Comparison of ENCODE assay signal across 29 mouse cellular contexts in genomic region chr1:73027381-73027780, GRCm38 (mm10). TPM values are rescaled to one million over a fixed set of nuclear protein-coding genes. Genes with fewer than 3 reads are reported as not detected.
DNase-seq lines count a peak whose midpoint lies in the region; ATAC-seq lines count a peak whose summit lies in the region.
"Had no signal": no experiment of that assay in that cellular context is flagged by ENCODE, and none has a peak within 500 bp of the region (broad histone marks: within the 10 kb centered on the region; RNA-seq: fewer than 3 reads in every experiment).

No protein-coding gene starts in this region.

- H3K4me3 ChIP-seq in liver, embryonic 16.5 days (ENCODE audit: low read depth, low read length), result no peak overlapping the region
- no peak overlapping the region for H3K4me3 ChIP-seq in liver, embryonic 11.5 days (ENCODE audit: low read depth, low read length)
- H3K4me3 ChIP-seq in kidney, embryonic 16.5 days (ENCODE audit: low read length), result no peak overlapping the region
- no peak overlapping the region for H3K4me3 ChIP-seq in midbrain, embryonic 13.5 days (replicated peaks)
- H3K4me3 ChIP-seq: embryonic facial prominence, embryonic 13.5 days; erythroblast, embryonic 14.5 days; forebrain, embryonic 13.5 days; heart, embryonic 12.5 days; hindbrain, embryonic 10.5 days; intestine, embryonic 15.5 days; limb, embryonic 12.5 days; liver, embryonic 15.5 days; midbrain, embryonic 15.5 days; myocyte; neural tube, embryonic 13.5 days had no signal

- no peak for DNase-seq in liver, embryonic 11.5 days (ENCODE audit: low spot score)
- DNase-seq in urinary bladder, postnatal 14 days (ENCODE audit: low spot score), result peak; percentile 45
- DNase-seq in urinary bladder, postnatal 25 days (ENCODE audit: low spot score), result no peak
- DNase-seq in lung, postnatal 36 days, result peak; percentile 54
- DNase-seq in ovary, postnatal 36 days (ENCODE audit: low spot score), result no peak
- DNase-seq: adrenal gland, postnatal 10 days; cerebellum, adult 18-20 months; cerebellum, postnatal 25 days; heart, postnatal 10 days; kidney, adult 8-10 months; kidney, postnatal 25 days; thymus, postnatal 14 days had no signal

- no peak overlapping the region for H3K4me2 ChIP-seq in liver, embryonic 16.5 days (ENCODE audit: low read depth, low read length)
- H3K4me2 ChIP-seq in liver, embryonic 11.5 days, result no peak overlapping the region
- H3K4me2 ChIP-seq in kidney, embryonic 16.5 days (replicated peaks; ENCODE audit: low read depth, low read length), result no peak overlapping the region
- H3K4me2 ChIP-seq in midbrain, embryonic 13.5 days (replicated peaks), result no peak overlapping the region
- H3K4me2 ChIP-seq: embryonic facial prominence, embryonic 13.5 days; forebrain, embryonic 13.5 days; heart, embryonic 12.5 days; intestine, embryonic 15.5 days; limb, embryonic 12.5 days; liver, embryonic 15.5 days; midbrain, embryonic 15.5 days; neural tube, embryonic 13.5 days had no signal

- H3K9me3 ChIP-seq in liver, embryonic 16.5 days (replicated peaks; ENCODE audit: control insufficient read depth, low read length), result no peaks in the 10 kb centered on the region
- no peaks in the 10 kb centered on the region for H3K9me3 ChIP-seq in liver, embryonic 11.5 days (ENCODE audit: control insufficient read depth, low read length)
- no peaks in the 10 kb centered on the region for H3K9me3 ChIP-seq in kidney, embryonic 16.5 days (ENCODE audit: low read length)
- no peaks in the 10 kb centered on the region for H3K9me3 ChIP-seq in midbrain, embryonic 13.5 days
- H3K9me3 ChIP-seq: embryonic facial prominence, embryonic 13.5 days; forebrain, embryonic 13.5 days; heart, embryonic 12.5 days; hindbrain, embryonic 10.5 days; intestine, embryonic 15.5 days; limb, embryonic 12.5 days; liver, embryonic 15.5 days; midbrain, embryonic 15.5 days; neural tube, embryonic 13.5 days had no signal

- H3K4me1 ChIP-seq in liver, embryonic 16.5 days (ENCODE audit: control insufficient read depth, low read depth, low read length), result peaks cover 11% of the 10 kb centered on the region
- no peaks in the 10 kb centered on the region for H3K4me1 ChIP-seq in liver, embryonic 11.5 days (replicated peaks; ENCODE audit: control insufficient read depth, insufficient read depth, low read length)
- no peaks in the 10 kb centered on the region for H3K4me1 ChIP-seq in kidney, embryonic 16.5 days (ENCODE audit: insufficient read depth, low read length)
- no peaks in the 10 kb centered on the region for H3K4me1 ChIP-seq in midbrain, embryonic 13.5 days (replicated peaks)
- H3K4me1 ChIP-seq: embryonic facial prominence, embryonic 13.5 days; forebrain, embryonic 13.5 days; hindbrain, embryonic 10.5 days; intestine, embryonic 15.5 days; limb, embryonic 12.5 days; midbrain, embryonic 15.5 days; neural tube, embryonic 13.5 days had no signal

- H3K9ac ChIP-seq in liver, embryonic 16.5 days (ENCODE audit: low read depth, low read length), result no peak overlapping the region
- H3K9ac ChIP-seq in liver, embryonic 11.5 days (ENCODE audit: low read depth, low read length), result no peak overlapping the region
- no peak overlapping the region for H3K9ac ChIP-seq in kidney, embryonic 16.5 days (replicated peaks; ENCODE audit: low read length)
- H3K9ac ChIP-seq in midbrain, embryonic 13.5 days (replicated peaks), result no peak overlapping the region
- H3K9ac ChIP-seq: embryonic facial prominence, embryonic 13.5 days; forebrain, embryonic 13.5 days; heart, embryonic 12.5 days; intestine, embryonic 15.5 days; limb, embryonic 12.5 days; liver, embryonic 15.5 days; midbrain, embryonic 15.5 days; neural tube, embryonic 13.5 days had no signal

- H3K27ac ChIP-seq in liver, embryonic 16.5 days (ENCODE audit: low read length), result no peak overlapping the region
- H3K27ac ChIP-seq in liver, embryonic 11.5 days (ENCODE audit: low read depth, low read length), result no peak overlapping the region
- no peak overlapping the region for H3K27ac ChIP-seq in kidney, embryonic 16.5 days (ENCODE audit: low read length)
- H3K27ac ChIP-seq in midbrain, embryonic 13.5 days, result no peak overlapping the region
- H3K27ac ChIP-seq: embryonic facial prominence, embryonic 13.5 days; forebrain, embryonic 13.5 days; hindbrain, embryonic 10.5 days; intestine, embryonic 15.5 days; limb, embryonic 12.5 days; liver, embryonic 15.5 days; midbrain, embryonic 15.5 days; neural tube, embryonic 13.5 days had no signal

- H3K27me3 ChIP-seq in liver, embryonic 16.5 days (ENCODE audit: control insufficient read depth, insufficient read depth, low read depth, low read length), result no peaks in the 10 kb centered on the region
- H3K27me3 ChIP-seq in liver, embryonic 11.5 days (replicated peaks; ENCODE audit: control insufficient read depth, insufficient read depth, low read length), result no peaks in the 10 kb centered on the region
- no peaks in the 10 kb centered on the region for H3K27me3 ChIP-seq in kidney, embryonic 16.5 days (ENCODE audit: insufficient read depth, low read length)
- no peaks in the 10 kb centered on the region for H3K27me3 ChIP-seq in midbrain, embryonic 13.5 days
- H3K27me3 ChIP-seq: embryonic facial prominence, embryonic 13.5 days; forebrain, embryonic 13.5 days; heart, embryonic 12.5 days; intestine, embryonic 15.5 days; liver, embryonic 15.5 days; midbrain, embryonic 15.5 days; neural tube, embryonic 13.5 days had no signal

- WGBS in liver, embryonic 16.5 days (ENCODE audit: insufficient replicate concordance), result 57% methylated on average over 4 of the region's 4 CpGs
- 74% methylated on average over 4 of the region's 4 CpGs for WGBS in liver, embryonic 11.5 days
- 77% methylated on average over 4 of the region's 4 CpGs for WGBS in kidney, embryonic 16.5 days
- WGBS in midbrain, embryonic 13.5 days, result 80% methylated on average over 4 of the region's 4 CpGs

- no peaks in the 10 kb centered on the region for H3K36me3 ChIP-seq in liver, embryonic 16.5 days (ENCODE audit: control insufficient read depth, insufficient read depth)
- no peaks in the 10 kb centered on the region for H3K36me3 ChIP-seq in liver, embryonic 11.5 days (ENCODE audit: control insufficient read depth, insufficient read depth, low read length)
- H3K36me3 ChIP-seq in kidney, embryonic 16.5 days (ENCODE audit: insufficient read depth, low read length), result no peaks in the 10 kb centered on the region
- H3K36me3 ChIP-seq in midbrain, embryonic 13.5 days, result no peaks in the 10 kb centered on the region
- H3K36me3 ChIP-seq: embryonic facial prominence, embryonic 13.5 days; heart, embryonic 12.5 days; hindbrain, embryonic 10.5 days; intestine, embryonic 15.5 days; limb, embryonic 12.5 days; liver, embryonic 15.5 days; midbrain, embryonic 15.5 days; neural tube, embryonic 13.5 days had no signal

- peak; percentile 62; the same call in 1 of the 2 replicates for ATAC-seq in liver, embryonic 16.5 days (ENCODE audit: low read depth)
- no peak for ATAC-seq in liver, embryonic 11.5 days (replicated peaks; ENCODE audit: low FRiP score)
- ATAC-seq in kidney, embryonic 16.5 days (ENCODE audit: low FRiP score, low TSS enrichment), result no peak
- no peak for ATAC-seq in midbrain, embryonic 13.5 days
- ATAC-seq: forebrain, embryonic 13.5 days; hindbrain, embryonic 16.5 days; intestine, embryonic 15.5 days; midbrain, embryonic 15.5 days; Patski had no signal

RNA-seq across cellular contexts. Expression of gene Tnp1, which starts 11.7 kb away (rescaled TPM):
- polyA plus RNA-seq in liver, embryonic 16.5 days (2015; fragmentation: Nextera tagmentation; extraction: Ambion mirVana), result not detected in 2 replicates
- not detected in 2 replicates for polyA plus RNA-seq in liver, embryonic 11.5 days (2014; fragmentation: Nextera tagmentation; extraction: Ambion mirVana)
- polyA plus RNA-seq in kidney, embryonic 16.5 days (2015; fragmentation: Nextera tagmentation; extraction: Ambion mirVana), result not detected in 2 replicates
- not detected in 2 replicates for polyA plus RNA-seq in midbrain, embryonic 13.5 days (2015; fragmentation: Nextera tagmentation; extraction: Ambion mirVana)
- polyA plus RNA-seq: embryonic facial prominence, embryonic 13.5 days; erythroblast, embryonic 14.5 days; forebrain, embryonic 13.5 days; heart, embryonic 12.5 days; hindbrain, embryonic 10.5 days; hindbrain, embryonic 16.5 days; intestine, embryonic 15.5 days; limb, embryonic 12.5 days; liver, embryonic 15.5 days; midbrain, embryonic 15.5 days; myocyte; neural tube, embryonic 13.5 days; Patski; spleen, adult 2 months had no signal

Comparison
In these comparisons a context has a peak if more than half of its experiments do, and no peak if none do; other contexts are left out.
1. DNase-seq: peak in urinary bladder, postnatal 14 days (single experiment) and lung, postnatal 36 days (single experiment); none in liver, embryonic 11.5 days (single experiment), urinary bladder, postnatal 25 days (single experiment) and ovary, postnatal 36 days (single experiment).